Mouse (Mus musculus): ENCODE measurements around the gene Fam163a.

Fam163a gene

DNA sequence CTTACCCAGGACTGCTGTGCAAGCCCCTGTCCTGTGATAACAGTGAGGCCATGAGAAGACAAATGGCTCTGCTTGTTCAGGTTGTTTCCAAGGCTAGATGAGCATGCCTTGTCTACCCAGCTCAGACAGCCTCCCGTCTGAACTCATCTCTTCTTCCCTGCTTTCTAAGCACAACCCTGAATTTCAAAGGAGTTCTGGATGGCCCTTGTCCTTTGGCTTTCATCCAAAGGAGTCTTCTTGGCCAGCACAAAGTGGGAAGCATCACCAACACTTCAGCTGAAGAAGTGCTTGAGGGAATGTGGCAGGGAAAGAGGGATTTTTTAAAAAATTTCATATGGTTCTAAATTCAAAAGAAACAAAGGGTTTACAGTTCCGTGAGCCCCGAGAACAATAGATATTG lies 3.8 kb downstream of the Fam163a start:
- DNase-seq (ENCODE audit: low spot score): no peak

DNA sequence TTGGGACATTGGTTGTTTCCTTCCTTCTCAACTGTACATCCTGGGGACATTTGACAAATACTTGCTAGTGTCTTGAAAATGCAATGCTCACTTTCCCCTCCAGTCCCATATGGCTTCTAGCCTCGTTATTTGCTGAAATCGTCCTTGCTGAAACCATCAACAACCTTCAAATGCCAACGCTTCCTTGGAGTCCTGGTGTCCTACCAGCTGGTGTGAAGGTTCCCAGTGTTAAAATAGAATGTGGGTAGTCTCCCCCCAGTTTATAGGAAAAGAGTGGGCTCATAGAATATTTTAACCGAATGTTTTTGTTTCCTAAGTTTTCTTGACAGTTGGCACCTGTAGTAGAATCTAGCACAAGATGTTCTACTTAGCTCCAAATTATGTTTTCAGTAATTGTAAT lies 7.2 kb downstream of the Fam163a start:
- DNase-seq (ENCODE audit: low spot score): no peak

- DNase-seq (ENCODE audit: low spot score): no peak
Measured at GRCm38 (mm10) chr1:156193292-156193691, 11.5 kb downstream of the Fam163a start.

- no peak for DNase-seq (ENCODE audit: low spot score)
Measured at GRCm38 (mm10) chr1:156192853-156193252, 12.0 kb downstream of the Fam163a start.

DNA sequence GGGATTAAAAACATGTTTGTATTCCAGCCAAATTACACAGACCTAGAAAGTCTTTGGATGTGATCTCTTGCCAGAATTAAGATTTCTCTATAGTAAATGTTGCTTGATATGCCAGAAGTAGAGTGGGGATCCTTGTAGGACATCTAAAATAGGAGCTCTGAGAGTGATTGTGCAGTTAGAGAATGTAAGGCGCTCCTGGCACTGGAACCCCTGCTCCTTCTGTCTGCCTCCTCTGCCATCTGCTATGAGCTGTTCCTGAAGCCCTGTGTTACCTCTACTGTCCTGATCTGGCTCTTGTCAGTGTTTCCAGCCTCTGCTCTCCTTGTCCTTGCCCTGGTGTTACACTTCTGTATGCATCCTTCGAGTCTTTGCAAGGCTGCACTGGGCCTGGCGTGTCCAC lies 18.2 kb downstream of the Fam163a start:
- DNase-seq (ENCODE audit: low spot score): no peak

GRCm38 (mm10) chr1:156184158-156184571 lies 20.7 kb downstream of the Fam163a start:
- no peak for DNase-seq (ENCODE audit: low spot score)

GRCm38 (mm10) chr1:156183176-156183958 lies 21.5 kb downstream of the Fam163a start:
- DNase-seq (ENCODE audit: low spot score): no peak

DNA sequence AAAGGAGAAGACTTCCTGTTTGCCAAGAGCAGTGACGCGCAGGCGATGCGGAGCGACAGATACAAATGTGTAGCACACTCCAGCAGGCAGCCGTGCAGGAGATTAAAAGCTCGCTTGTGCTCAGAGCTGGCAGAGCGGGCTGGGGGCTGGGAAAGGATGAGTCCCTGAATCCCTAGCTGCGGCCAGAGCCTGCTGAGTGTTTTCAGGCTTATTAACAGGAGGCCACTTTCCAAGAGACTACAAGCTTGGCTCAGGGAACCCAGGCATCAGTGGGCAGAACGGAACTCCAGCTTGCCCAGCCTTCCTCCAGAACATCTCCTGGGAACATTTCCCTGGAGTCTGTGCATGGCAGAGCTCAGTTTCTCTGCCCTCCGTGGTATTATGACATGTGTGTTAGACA lies 25.0 kb downstream of the Fam163a start:
- DNase-seq (ENCODE audit: low spot score): no peak

DNA sequence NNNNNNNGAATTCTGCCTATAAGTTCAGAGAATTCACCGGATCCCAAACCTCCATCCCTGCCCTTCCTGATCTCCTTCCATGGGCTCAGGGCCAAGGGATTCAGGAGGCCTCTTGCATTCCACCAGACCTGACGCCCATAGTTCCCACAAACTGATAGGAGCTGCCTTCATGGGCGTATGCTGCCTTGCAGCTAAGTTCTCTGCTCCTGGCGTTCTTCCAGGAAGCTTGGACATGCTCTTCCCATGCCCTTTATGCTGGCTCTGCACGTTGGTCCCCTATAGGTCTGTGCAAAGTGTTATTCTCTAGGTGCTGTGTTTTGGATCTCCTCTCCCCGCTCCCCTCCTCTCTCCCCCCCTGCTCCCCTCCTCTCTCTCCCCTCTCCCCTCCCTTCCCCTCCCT lies 36.1 kb downstream of the Fam163a start:
- peak; percentile 48 for DNase-seq (ENCODE audit: low spot score)

DNA sequence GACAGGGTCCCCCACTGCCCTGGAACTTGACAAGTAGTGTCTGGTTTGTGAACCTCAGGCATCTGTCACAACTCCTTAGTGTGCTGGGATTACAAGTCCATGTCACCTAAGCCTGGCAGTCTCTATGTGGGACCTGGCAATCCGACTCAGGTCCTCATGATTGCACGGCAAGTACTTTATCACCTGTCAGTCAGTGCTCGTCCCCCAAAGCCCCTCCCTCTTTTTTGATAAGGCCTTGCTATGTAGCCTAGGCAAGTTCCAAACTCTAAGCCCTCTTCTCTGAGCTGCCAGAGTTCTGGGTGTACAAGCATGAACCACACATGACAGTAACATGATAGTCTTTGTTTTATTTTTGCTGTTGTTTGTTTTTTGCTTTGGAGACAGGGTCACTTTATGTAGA lies 88.1 kb downstream of the Fam163a start:
- DNase-seq (ENCODE audit: low spot score): no peak

DNA sequence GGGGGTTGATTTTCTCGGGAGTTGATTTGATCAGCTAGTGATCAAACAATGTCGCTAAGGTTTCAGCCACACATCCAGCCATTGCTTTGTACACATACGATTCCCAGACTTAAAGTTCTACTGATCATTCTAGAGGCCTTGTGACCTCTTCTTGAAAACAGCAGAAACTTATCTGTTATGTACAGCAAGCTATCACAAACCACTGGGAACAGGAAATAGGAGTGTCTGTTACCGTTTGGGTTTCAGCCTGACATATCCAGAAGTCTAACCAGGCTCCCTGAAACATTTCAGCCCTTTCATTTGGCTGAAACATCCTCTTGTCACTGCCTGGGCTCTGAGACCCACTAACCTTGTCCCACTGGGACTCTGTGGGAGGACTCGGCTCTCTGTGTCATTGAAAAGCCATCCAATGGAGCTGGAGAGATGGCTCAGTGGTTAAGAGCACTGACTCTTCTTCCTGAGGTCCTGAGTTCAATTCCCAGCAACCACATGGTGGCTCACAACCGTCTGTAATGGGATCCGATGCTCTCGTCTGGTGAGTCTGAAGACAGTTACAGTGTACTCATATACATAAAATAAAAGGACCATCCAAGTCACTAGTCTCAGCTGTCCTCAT lies 90.8 kb downstream of the Fam163a start:
- no peak for DNase-seq (ENCODE audit: low spot score)

- no peak for DNase-seq (ENCODE audit: low spot score)
Measured at GRCm38 (mm10) chr1:156112142-156112541, 92.7 kb downstream of the Fam163a start.

GRCm38 (mm10) chr1:156111728-156112127 lies 93.1 kb downstream of the Fam163a start:
- DNase-seq (ENCODE audit: low spot score): no peak

DNA sequence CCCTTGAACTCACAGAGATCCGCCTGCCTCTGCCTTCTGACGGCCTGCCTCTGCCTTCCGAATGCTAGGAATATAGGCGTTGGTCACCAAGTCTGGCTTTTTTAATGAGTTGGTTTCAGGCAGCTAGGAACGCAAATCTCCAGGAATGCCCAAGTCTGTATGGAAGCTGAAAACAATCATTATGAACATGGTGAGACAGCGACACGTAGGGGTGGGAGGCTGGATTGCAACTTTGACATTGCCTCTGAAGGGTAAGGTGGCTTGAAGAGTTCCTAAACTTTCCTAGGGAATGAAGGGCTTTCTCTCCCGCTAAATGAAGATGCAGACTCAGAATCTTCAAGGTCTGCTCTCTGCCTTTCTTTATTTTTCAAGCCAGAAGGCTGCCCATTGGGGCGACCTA lies 93.7 kb downstream of the Fam163a start:
- peak; percentile 67 for DNase-seq (ENCODE audit: low spot score)

DNA sequence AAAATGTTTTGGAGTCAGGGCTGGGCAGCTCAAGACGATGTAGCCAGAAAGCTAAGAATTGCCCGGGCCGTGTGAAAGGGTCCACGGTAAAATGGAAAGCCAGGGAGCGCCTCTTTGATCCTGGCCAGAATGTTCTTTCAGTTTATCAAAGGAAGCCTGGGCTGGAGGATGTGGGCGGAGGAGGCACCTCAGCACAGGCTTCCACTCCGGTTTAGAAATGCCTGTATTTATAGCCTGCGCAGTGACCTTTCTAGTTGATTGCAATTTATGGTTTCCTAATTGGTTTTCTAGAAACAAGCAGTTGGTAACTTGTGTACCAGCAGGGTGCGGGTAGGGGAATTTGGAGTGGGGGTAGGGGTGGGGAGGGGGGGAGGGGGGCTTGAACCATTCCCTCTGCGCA lies 96.4 kb downstream of the Fam163a start:
- DNase-seq (ENCODE audit: low spot score): no peak

DNA sequence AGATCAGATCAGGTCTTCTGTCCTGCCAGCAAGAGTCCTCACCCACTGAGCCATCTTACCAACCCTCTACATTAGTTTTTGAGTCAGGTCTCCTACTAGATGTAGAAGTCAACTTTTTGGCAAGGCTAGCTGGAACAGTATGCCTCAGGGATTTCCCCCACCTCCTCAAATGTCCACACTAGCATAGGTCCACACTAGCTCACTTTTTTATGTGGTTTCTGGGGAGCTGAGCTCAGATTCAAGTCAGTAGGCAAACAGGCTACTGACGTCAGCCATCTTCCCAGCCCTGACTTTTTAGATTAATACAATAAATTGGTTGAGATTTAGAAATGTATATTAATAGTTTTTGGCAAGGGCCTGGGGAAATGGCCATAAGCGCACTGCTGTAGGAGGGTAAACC lies 97.4 kb downstream of the Fam163a start:
- no peak for DNase-seq (ENCODE audit: low spot score)

DNA sequence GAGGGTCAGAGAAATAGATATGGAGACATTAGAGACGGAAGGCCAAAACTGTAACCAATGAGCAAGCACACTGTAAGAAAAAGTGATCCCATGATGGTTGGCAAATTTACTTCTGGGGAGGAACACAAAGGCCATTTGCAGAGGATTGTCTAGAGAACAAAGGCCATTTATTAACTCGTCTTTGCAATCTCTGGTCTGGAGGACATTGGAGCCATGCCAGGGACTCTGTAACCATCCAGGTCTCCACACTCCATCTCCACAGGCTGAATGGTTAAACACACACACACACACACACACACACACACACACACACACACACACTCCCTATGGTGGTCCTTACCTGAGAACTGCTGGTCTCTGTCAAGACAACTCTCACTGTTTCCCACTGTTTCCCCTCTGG lies 99.4 kb downstream of the Fam163a start:
- peak; percentile 61 for DNase-seq (ENCODE audit: low spot score)

- no peak for DNase-seq (ENCODE audit: low spot score)
Measured at GRCm38 (mm10) chr1:156103763-156104162, 101.1 kb downstream of the Fam163a start.

DNA sequence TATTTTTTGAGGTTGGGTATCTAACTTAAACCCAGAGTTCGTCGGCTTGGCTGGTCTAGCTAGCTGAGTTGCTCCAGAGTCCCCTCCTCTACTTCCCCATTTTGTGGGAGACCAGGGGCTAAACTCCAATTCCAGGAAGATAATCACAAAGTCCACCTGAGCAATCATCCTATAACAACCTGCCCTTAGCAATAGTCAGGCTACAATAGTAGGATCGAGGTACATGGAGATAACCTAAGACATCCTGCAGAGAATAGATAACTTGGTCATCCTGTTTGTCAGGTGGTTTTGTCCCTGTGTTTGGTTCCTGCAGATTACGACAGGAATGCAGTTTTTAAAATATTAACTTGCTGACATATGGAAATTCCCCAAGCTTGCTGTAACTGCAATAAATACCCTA lies 113.0 kb downstream of the Fam163a start:
- DNase-seq (ENCODE audit: low spot score): no peak

DNA sequence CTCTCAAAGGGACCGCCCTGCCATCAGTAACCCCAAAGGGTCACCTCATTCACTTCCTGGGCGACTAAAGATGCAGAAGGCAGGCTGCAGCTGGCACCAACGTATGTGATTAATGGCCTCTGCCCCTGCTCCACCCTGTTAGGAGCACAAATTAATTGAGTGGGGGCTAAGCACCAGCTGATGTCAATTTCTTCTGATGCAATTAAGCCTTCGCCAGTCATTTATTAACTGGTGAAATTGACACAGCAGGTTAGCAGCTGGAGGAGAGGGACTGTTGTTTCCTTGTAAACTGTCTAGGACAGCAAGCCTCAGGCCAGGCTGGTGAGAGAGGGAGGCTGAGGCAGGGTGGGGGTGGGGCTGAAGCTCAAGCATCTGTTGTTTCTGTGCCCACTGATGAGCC lies 114.8 kb downstream of the Fam163a start:
- DNase-seq (ENCODE audit: low spot score): no peak

DNA sequence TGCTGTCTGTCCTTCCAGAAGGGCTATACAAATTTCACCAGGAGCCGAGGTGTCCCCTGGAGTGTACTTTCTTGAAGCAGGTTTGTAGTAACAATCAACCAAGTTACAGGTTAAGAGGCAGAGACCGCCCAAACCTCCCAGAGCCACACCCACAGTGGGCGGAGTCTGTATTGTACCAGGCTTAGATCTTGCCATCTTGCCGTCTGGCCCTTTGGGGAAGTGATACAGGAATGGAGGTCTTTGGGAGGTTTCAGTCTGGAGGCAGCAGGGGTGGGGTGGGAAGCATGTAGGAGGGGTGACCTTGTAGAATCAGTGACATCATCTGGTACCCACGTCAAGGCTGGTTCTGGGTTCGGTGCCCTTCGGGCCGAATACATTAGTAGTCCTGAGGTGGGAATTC lies 115.3 kb downstream of the Fam163a start:
- DNase-seq (ENCODE audit: low spot score): no peak

GRCm38 (mm10) chr1:156087586-156087985 lies 117.2 kb downstream of the Fam163a start:
- DNase-seq (ENCODE audit: low spot score): no peak

- no peak for DNase-seq (ENCODE audit: low spot score)
Measured at GRCm38 (mm10) chr1:156085770-156086169, 119.1 kb downstream of the Fam163a start.

DNA sequence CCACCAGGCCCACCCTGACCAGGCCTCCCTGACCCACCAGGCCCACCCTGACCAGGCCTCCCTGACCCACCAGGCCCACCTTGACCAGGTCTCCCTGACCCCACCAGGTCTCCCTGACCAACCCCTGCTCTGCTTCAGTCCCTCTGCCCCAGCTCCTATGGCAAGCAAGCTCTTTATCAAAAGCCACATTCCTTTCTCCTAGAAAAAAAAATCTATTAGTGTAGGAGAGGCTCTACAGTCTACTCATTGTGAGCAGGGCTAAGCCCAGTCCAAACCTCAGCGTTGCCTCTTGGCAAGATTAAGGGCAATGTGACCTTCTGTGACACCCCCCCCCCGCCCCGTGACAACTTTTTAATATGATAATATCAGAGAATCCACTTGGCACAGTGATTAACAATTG lies 120.2 kb downstream of the Fam163a start:
- DNase-seq (ENCODE audit: low spot score): no peak
